Mouse (Mus musculus) testis, adult 2 months (tissue): Measurements from ENCODE around the gene Trpd52l3.

Source experiments
- CTCF ChIP-seq: fragments of 200-500 bp; IDR thresholded peaks from 2 replicates; pipeline ENCODE4 v1.5.1; 2012; ENCODE audit warnings: low read depth, mild to moderate bottlenecking, inconsistent platforms, low read length, moderate library complexity; ENCODE audit not compliant: control insufficient read depth, insufficient read depth, insufficient replicate concordance
- POLR2A ChIP-seq: fragments of 200-500 bp; IDR thresholded peaks from 2 replicates; pipeline ENCODE4 v1.6.1; 2012; ENCODE audit warnings: low read depth, mild to moderate bottlenecking, inconsistent platforms, low read length, moderate library complexity; ENCODE audit not compliant: control insufficient read depth

GRCm38 (mm10) chr19:29953833-29954232 lies 49.8 kb upstream of the Trpd52l3 start:
- TF ChIP-seq CTCF (no peak), POLR2A (no peak)
